Mouse (Mus musculus) stomach, embryonic 14.5 days (tissue): ENCODE data around the gene Ntn1. TPM values are rescaled to one million over a fixed set of nuclear protein-coding genes. Genes with fewer than 3 reads are reported as not detected.

Experiments
- ATAC-seq: fragments of 200-750 bp; cut with Nextera tagmentation; 2 replicates; pipeline ENCODE4 v1.8.0; 2017; ENCODE audit warnings: low read depth, moderate TSS enrichment; ENCODE audit not compliant: insufficient number of reproducible peaks, insufficient read depth, low FRiP score
- H3K27ac ChIP-seq: fragments of 300-500 bp; sonication (generic); 2 replicates; pipeline ENCODE4 v1.5.1; 2014; ENCODE audit warnings: mild to moderate bottlenecking, low read length, moderate library complexity, mixed read lengths
- H3K27me3 ChIP-seq: fragments of 300-500 bp; sonication (generic); 2 replicates; pipeline ENCODE4 v1.6.1; 2014; ENCODE audit warnings: low read length, control low read depth, mixed read lengths; ENCODE audit not compliant: control insufficient read depth, insufficient read depth
- H3K36me3 ChIP-seq: fragments of 300-500 bp; sonication (generic); 2 replicates; pipeline ENCODE4 v1.6.1; 2014; ENCODE audit warnings: mild to moderate bottlenecking, control low read depth, low read length, moderate library complexity, mixed read lengths; ENCODE audit not compliant: control insufficient read depth, insufficient read depth
- H3K4me1 ChIP-seq: fragments of 300-500 bp; sonication (generic); 2 replicates; pipeline ENCODE4 v1.6.1; 2014; ENCODE audit warnings: low read length, control low read depth, mixed read lengths; ENCODE audit not compliant: control insufficient read depth, insufficient read depth
- H3K4me2 ChIP-seq: fragments of 300-500 bp; sonication (generic); replicated peaks from 2 replicates; pipeline ENCODE4 v1.6.1; 2014; ENCODE audit warnings: low read depth, low read length, control low read depth
- H3K4me3 ChIP-seq: fragments of 300-500 bp; sonication (generic); 2 replicates; pipeline ENCODE4 v1.5.1; 2014; ENCODE audit warnings: low read depth, low read length, control low read depth
- H3K9ac ChIP-seq: fragments of 300-500 bp; sonication (generic); replicated peaks from 2 replicates; pipeline ENCODE4 v1.6.1; 2014; ENCODE audit warnings: low read depth, mild to moderate bottlenecking, control low read depth, low read length, moderate library complexity, mixed read lengths
- H3K9me3 ChIP-seq: fragments of 300-500 bp; sonication (generic); 2 replicates; pipeline ENCODE4 v1.6.1; 2016; ENCODE audit warnings: low read depth, low read length, control low read depth; ENCODE audit not compliant: control insufficient read depth
- WGBS: fragments of 180-500 bp; shearing (Covaris S2); extraction: QIAGEN DNeasy Blood & Tissue Kit; methylation state at CpG from one replicate; pipeline ENCODE4 v1.1.7; 2014; 5-methylcytosine and 5-hydroxymethylcytosine counted together
- polyA plus RNA-seq: library from polyadenylated mRNA; unstranded; fragments of >200 nt; fragmentation: Nextera tagmentation; extraction: Ambion mirVana; gene quantifications from 2 replicates; pipeline ENCODE4 v1.2.1, GENCODE M21; 2014

Ntn1 gene
- polyA plus RNA-seq, 1 experiment from 2014 or later: 8.7 TPM

DNA sequence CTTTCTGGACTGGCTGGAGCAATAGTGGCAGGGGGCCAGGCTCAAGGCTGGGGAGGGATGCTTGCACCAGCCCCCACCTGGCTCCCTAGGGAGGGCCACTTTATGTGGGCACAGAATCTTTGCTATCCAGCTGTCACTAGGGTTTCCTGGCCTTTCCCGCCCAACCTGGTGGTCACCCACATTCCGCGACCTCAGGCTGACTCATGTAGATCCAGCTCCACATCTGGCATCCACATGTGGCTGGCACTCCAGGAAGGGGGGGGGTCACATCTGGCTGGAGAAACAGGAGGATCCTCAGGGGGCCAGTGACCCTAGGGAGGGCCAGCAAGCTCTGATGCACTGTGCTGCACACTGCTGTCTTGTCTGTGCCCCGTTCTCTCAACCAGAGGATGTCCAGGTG lies 179.9 kb downstream of the Ntn1 start:
- no peak overlapping the region for H3K4me2 ChIP-seq
- H3K27ac ChIP-seq: no peak overlapping the region
- H3K4me3 ChIP-seq: no peak overlapping the region
- H3K27me3 ChIP-seq: no peaks in the 10 kb centered on the region
- H3K9me3 ChIP-seq: no peaks in the 10 kb centered on the region
- peaks cover 11% of the 10 kb centered on the region for H3K4me1 ChIP-seq
- WGBS: 85% methylated on average over 4 of the region's 4 CpGs
- no peaks in the 10 kb centered on the region for H3K36me3 ChIP-seq
- no peak overlapping the region for H3K9ac ChIP-seq
- no peak for ATAC-seq

DNA sequence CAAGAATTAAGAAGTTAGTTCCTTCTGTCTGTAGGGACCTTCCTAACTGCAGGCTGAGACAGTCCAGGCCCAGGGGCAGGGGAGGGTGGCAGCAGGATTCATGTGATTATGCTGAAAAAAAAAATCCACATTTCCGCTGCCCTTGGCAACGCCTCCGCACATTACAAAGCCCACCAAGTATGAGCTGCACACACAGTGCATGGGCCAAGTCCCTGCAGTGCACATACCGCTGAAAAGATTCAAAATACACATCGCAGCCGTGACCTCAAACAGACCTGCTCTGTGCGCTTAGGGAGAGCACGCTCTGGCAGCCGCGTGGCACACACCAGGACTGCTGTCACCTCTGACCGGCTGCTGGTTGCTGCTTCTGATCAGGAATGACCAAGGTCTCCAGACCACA lies 184.6 kb downstream of the Ntn1 start:
- no peaks in the 10 kb centered on the region for H3K9me3 ChIP-seq
- no peaks in the 10 kb centered on the region for H3K36me3 ChIP-seq
- 71% methylated on average over 11 of the region's 11 CpGs for WGBS
- H3K4me3 ChIP-seq: no peak overlapping the region
- no peak overlapping the region for H3K9ac ChIP-seq
- peak overlapping the region; percentile 39; the same call in 1 of the 2 replicates for H3K27ac ChIP-seq
- no peak overlapping the region for H3K4me2 ChIP-seq
- H3K27me3 ChIP-seq: no peaks in the 10 kb centered on the region
- 0 out of 2 replicates have a peak, but pooled peaks have one; percentile 24 for ATAC-seq
- peaks cover 35% of the 10 kb centered on the region for H3K4me1 ChIP-seq

DNA sequence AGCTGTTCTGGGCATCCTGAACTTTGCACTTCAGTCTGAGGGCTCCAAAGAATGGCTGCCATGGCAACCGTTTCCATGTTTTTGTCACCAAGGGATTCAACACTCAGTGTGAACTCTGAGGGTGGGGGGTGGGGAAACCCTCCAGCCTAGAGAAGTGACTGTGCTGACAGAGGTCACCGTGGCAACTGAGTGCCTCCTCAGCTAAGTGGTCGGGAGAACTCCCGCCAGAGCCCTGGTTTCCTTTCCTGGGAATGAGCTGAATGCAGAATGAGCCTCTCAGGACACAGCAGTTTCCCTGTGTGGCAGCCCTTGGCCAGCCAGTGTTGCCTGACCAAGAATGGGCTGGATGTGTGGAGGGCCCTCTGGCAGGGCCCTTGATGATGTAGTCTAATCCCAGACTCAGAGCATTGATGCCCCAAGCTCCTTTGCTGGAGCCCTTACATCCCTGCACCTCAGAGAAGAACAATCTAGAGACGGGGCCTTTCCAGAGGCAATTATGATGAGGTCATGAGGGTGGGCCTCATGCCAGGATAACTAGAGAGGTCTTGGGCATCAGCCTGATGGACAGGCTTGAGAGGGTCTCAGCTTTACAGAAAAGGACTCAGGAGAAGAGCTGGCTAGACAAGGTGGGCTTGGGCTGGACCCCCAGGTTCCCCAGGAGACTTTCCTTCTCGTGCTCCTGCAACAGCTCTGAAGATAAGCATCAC lies 185.3 kb downstream of the Ntn1 start:
- no peaks in the 10 kb centered on the region for H3K27me3 ChIP-seq
- H3K9me3 ChIP-seq: no peaks in the 10 kb centered on the region
- no peaks in the 10 kb centered on the region for H3K36me3 ChIP-seq
- ATAC-seq: no peak
- no peak overlapping the region for H3K4me2 ChIP-seq
- H3K27ac ChIP-seq: peak overlapping the region; percentile 39; the same call in 1 of the 2 replicates
- no peak overlapping the region for H3K4me3 ChIP-seq
- peaks cover 35% of the 10 kb centered on the region for H3K4me1 ChIP-seq
- WGBS: 37% methylated on average over 6 of the region's 6 CpGs
- H3K9ac ChIP-seq: no peak overlapping the region

DNA sequence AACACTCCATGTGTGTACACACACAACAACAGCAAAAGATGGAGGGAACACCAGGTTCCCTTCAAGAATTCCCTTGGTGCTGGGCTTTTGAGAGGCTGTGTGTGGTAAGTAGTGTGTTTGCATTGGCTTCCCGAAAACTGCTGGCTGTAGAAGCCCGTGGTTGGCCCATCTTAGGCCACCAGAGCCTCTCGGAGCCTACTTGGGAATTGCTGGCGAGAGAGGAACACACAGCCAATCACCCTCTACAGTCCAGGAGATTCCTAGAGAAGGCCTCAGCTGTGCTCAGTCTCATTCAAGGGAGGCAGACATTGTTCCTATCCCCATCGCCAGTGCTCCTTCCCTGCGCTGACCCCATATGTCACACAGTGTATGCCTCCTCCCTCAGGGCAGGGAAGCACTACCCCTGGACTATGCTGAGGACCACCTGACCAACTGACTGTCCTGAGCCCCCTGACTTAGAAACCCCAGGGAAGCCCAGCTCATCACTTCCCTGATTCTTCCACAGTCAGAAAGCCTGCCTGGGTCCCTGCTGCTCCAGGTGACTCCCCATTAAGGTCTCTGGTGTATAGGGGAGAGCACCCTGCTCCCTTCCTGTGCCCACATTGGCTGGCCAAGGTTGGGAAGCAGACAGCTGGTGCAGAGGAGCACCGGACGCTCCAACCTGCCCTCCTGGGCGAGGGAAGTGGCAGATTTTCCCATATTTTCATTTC lies 186.0 kb downstream of the Ntn1 start:
- Histone ChIP-seq H3K4me1 (peaks cover 35% of the 10 kb centered on the region), H3K9me3 (no peaks in the 10 kb centered on the region), H3K4me2 (no peak overlapping the region), H3K9ac (no peak overlapping the region), H3K36me3 (no peaks in the 10 kb centered on the region), H3K27me3 (no peaks in the 10 kb centered on the region), H3K4me3 (no peak overlapping the region), H3K27ac (no peak overlapping the region)
- WGBS: 79% methylated on average over 9 of the region's 9 CpGs
- ATAC-seq: no peak

- ATAC-seq: no peak
- Histone ChIP-seq H3K4me3 (no peak overlapping the region), H3K27me3 (no peaks in the 10 kb centered on the region), H3K9ac (no peak overlapping the region), H3K36me3 (no peaks in the 10 kb centered on the region), H3K27ac (no peak overlapping the region), H3K4me1 (peaks cover 35% of the 10 kb centered on the region), H3K9me3 (no peaks in the 10 kb centered on the region), H3K4me2 (no peak overlapping the region)
- 76% methylated on average over 3 of the region's 3 CpGs for WGBS
Measured at GRCm38 (mm10) chr11:68213896-68214295, 186.7 kb downstream of the Ntn1 start.

DNA sequence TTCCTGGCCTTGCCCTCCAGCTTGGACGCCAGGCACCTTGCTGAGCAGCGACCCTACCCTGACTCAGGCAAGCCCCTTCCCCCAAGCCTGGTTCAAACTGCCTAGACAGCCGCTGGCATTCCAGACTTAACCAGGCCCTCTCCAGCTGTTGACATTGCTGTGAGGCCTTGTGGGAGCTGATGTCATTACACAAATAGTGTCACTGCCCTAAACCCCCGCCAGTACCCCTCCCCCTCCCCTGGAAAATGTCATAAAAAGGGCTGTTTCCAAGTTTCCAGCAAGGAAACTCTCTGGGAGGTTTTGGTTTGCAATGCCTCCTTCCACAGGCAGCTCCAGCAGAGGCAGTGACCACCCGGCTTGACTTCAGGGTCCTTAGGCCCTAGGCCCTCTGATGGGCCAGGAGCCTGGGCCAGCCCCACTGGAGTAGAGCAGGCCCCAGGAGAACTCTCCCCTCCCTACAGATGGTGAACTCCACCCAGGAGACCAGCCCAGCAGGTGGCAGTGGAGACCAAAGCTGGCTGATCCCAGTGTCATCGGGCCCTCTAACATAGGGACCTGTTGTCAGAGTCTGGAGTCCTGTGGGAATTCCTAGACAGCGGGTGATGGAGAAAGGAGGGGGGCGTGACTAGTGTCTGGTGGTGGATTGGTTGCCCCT lies 188.6 kb downstream of the Ntn1 start:
- no peak overlapping the region for H3K4me3 ChIP-seq
- H3K9ac ChIP-seq: no peak overlapping the region
- H3K27me3 ChIP-seq: no peaks in the 10 kb centered on the region
- H3K4me1 ChIP-seq: peaks cover 42% of the 10 kb centered on the region
- no peak overlapping the region for H3K4me2 ChIP-seq
- 33% methylated on average over 8 of the region's 8 CpGs for WGBS
- peak overlapping the region; percentile 48; the same call in 1 of the 2 replicates for H3K27ac ChIP-seq
- H3K9me3 ChIP-seq: no peaks in the 10 kb centered on the region
- H3K36me3 ChIP-seq: no peaks in the 10 kb centered on the region
- ATAC-seq: peak; percentile 23; the same call in 1 of the 2 replicates

DNA sequence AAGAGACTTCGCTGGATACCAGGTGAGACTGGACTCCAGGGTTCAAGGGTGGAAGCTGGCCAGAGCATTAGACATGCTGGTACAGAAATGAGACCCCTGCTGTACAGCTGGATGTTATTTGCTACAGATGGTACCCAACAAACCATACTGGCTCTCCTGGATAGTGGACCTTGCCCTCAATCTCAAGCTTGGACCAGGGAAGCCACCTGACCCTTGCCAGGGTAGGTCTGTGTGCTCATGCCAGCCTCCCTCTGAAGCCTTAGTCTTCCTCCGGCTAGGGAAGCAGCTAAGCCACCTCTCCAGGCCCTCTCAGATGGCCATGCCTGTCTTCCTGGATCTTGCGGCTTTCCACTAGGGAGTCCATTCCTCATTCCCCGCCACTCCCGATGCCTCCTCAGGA lies 189.9 kb downstream of the Ntn1 start:
- H3K27me3 ChIP-seq: no peaks in the 10 kb centered on the region
- H3K4me1 ChIP-seq: peaks cover 32% of the 10 kb centered on the region
- H3K4me2 ChIP-seq: no peak overlapping the region
- no peaks in the 10 kb centered on the region for H3K36me3 ChIP-seq
- peak overlapping the region; percentile 72 for H3K27ac ChIP-seq
- H3K9me3 ChIP-seq: no peaks in the 10 kb centered on the region
- WGBS: 94% methylated on average over 5 of the region's 5 CpGs
- H3K9ac ChIP-seq: no peak overlapping the region
- no peak overlapping the region for H3K4me3 ChIP-seq
- no peak for ATAC-seq

DNA sequence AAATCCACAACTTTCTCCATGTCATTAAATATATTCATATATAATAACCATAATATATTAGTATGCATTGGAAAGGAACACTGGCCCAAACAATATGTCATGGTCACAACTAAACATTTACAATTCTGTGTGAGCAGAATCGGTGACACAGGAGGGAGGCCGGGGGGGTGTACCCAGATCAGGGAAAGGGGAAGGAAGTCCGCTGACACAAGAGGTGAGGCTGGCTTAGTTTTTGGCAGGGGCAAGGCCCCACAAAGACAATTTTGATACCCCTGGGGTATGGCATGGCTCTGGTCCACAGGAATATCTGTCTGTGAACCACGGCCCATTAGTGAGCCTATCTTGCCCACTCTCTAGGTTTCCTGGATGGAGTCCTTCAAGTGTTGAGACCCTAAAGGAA lies 191.1 kb downstream of the Ntn1 start:
- 0 out of 2 replicates have a peak, but pooled peaks cover 3% of the 10 kb centered on the region for H3K36me3 ChIP-seq
- H3K4me1 ChIP-seq: peaks cover 26% of the 10 kb centered on the region; the same call in 1 of the 2 replicates
- no peak overlapping the region for H3K4me2 ChIP-seq
- no peaks in the 10 kb centered on the region for H3K27me3 ChIP-seq
- peak overlapping the region; percentile 72; the same call in 1 of the 2 replicates for H3K27ac ChIP-seq
- H3K4me3 ChIP-seq: no peak overlapping the region
- no peaks in the 10 kb centered on the region for H3K9me3 ChIP-seq
- WGBS: 82% methylated on average over 4 of the region's 4 CpGs
- ATAC-seq: no peak
- no peak overlapping the region for H3K9ac ChIP-seq
